Mouse (Mus musculus): ENCODE results near the gene Dcaf5. TPM values are rescaled to one million over a fixed set of nuclear protein-coding genes. Genes with fewer than 3 reads are reported as not detected.

Gene Dcaf5
- total RNA-seq, 2 experiments from 2014 or later: 28.9 to 37.2 TPM

Small RNAs within 50 kb of the gene (microRNA-seq; reads per million reads assigned to microRNA genes)
- gene Mir1843a: 51.9 to 56.6 reads per million in 2 experiments

Other genes with a start within 250 kb of the Dcaf5 start
- 10 to 100 TPM; 30.0 to 38.8 TPM for gene Actn1, start 176.2 kb downstream of the Dcaf5 start, total RNA-seq (2021)
- gene Exd2, start 26.5 kb upstream of the Dcaf5 start, total RNA-seq (2021): 10 to 100 TPM; 29.6 to 43.4 TPM
- gene Galnt16, start 81.7 kb upstream of the Dcaf5 start, total RNA-seq (2021): 10 to 100 TPM; 15.9 to 20.7 TPM
- 10 to 100 TPM; 11.8 to 14.2 TPM for gene Slc39a9, start 207.3 kb upstream of the Dcaf5 start, total RNA-seq (2021)
- 10 to 100 TPM; 36.9 to 44.7 TPM for gene Erh, start 207.7 kb upstream of the Dcaf5 start, total RNA-seq (2021)

All from gastrocnemius, postnatal 10 days (tissue).